Mouse (Mus musculus) urinary bladder, postnatal 14 days (tissue): ENCODE results near the gene Pdxp.

ENCODE experiments used
- DNase-seq: peaks from one replicate; pipeline ENCODE4 v3.0.0; 2021; ENCODE audit warnings: low spot score

The Pdxp gene

GRCm38 (mm10) chr15:78913632-78914090, at the start of gene Pdxp:
Gene Pdxp, plus strand, starts transcription at chr15:78913919.
- peak; percentile 95 for DNase-seq

- peak; percentile 38 for DNase-seq
Observed at GRCm38 (mm10) chr15:78868398-78868797, 45.3 kb upstream of the Pdxp start.

GRCm38 (mm10) chr15:78868826-78869233, 44.9 kb upstream of the Pdxp start:
- DNase-seq = no peak

- no peak for DNase-seq
Observed at GRCm38 (mm10) chr15:78869775-78870174, 43.9 kb upstream of the Pdxp start.

- DNase-seq = no peak
Observed at GRCm38 (mm10) chr15:78872021-78872608, 41.6 kb upstream of the Pdxp start.

GRCm38 (mm10) chr15:78873803-78874435, 39.8 kb upstream of the Pdxp start:
- no peak for DNase-seq

- no peak for DNase-seq
Observed at GRCm38 (mm10) chr15:78874989-78875388, 38.7 kb upstream of the Pdxp start.

GRCm38 (mm10) chr15:78875537-78875936, 38.2 kb upstream of the Pdxp start:
- no peak for DNase-seq

GRCm38 (mm10) chr15:78876258-78876696, 37.4 kb upstream of the Pdxp start:
- peak; percentile 94 for DNase-seq

- peak; percentile 94 for DNase-seq
Observed at GRCm38 (mm10) chr15:78876991-78877809, 36.5 kb upstream of the Pdxp start, which contains the start of gene Gga1. Gene Gga1, plus strand, starts transcription at chr15:78877190.

GRCm38 (mm10) chr15:78877810-78878390, 35.8 kb upstream of the Pdxp start:
- DNase-seq = no peak

- peak; percentile 39 for DNase-seq
Observed at GRCm38 (mm10) chr15:78878792-78879516, 34.8 kb upstream of the Pdxp start.

- DNase-seq = no peak
Observed at GRCm38 (mm10) chr15:78880432-78880831, 33.3 kb upstream of the Pdxp start.

- no peak for DNase-seq
Observed at GRCm38 (mm10) chr15:78881828-78882227, 31.9 kb upstream of the Pdxp start.

GRCm38 (mm10) chr15:78889401-78889853, 24.3 kb upstream of the Pdxp start:
- no peak for DNase-seq

- no peak for DNase-seq
Observed at GRCm38 (mm10) chr15:78892440-78892839, 21.3 kb upstream of the Pdxp start.

GRCm38 (mm10) chr15:78894726-78895125, 19.0 kb upstream of the Pdxp start:
- no peak for DNase-seq

GRCm38 (mm10) chr15:78895741-78896140, 18.0 kb upstream of the Pdxp start:
- DNase-seq = no peak

- DNase-seq = no peak
Observed at GRCm38 (mm10) chr15:78896149-78896548, 17.6 kb upstream of the Pdxp start.

GRCm38 (mm10) chr15:78897488-78897887, 16.2 kb upstream of the Pdxp start:
- DNase-seq = no peak

- no peak for DNase-seq
Observed at GRCm38 (mm10) chr15:78898507-78899001, 15.2 kb upstream of the Pdxp start.

- no peak for DNase-seq
Observed at GRCm38 (mm10) chr15:78899409-78899739, 14.3 kb upstream of the Pdxp start, which contains the start of gene Gm49510. Gene Gm49510, plus strand, starts transcription at chr15:78899667.
